Mouse (Mus musculus) small intestine, adult 10 weeks (tissue): ENCODE results near the gene Abi1. TPM values are rescaled to one million over a fixed set of nuclear protein-coding genes. Genes with fewer than 3 reads are reported as not detected.

Experiments
- polyA plus RNA-seq: library from polyadenylated mRNA; stranded (reverse); fragments of 350-450 nt; fragmentation: Illumina TruSeq; extraction: RNeasy Lipid Tissue Mini Kit (QIAGEN cat#74804); gene quantifications from one replicate; pipeline ENCODE4 v1.2.3, GENCODE M21; 2014; ENCODE audit warnings: low replicate concordance

The Abi1 gene
- 258 TPM for polyA plus RNA-seq

GRCm38 (mm10) chr2:23040001-23040646 is at the start of gene Abi1:
TSS of gene Abi1 (minus strand) at chr2:23040241.

GRCm38 (mm10) chr2:23067552-23068369 is 27.7 kb upstream of the Abi1 start, which contains the start of gene Acbd5:
TSS of gene Acbd5 (plus strand) at chr2:23068167.

GRCm38 (mm10) chr2:22895282-22896273 is 144.5 kb downstream of the Abi1 start, which contains the start of gene Pdss1:
TSS of gene Pdss1 (plus strand) at chr2:22895522.

Other genes starting within 250 kb of the Abi1 start
- 159 TPM for gene Pdss1, start 144.7 kb downstream of the Abi1 start, polyA plus RNA-seq
- 238 TPM for gene Acbd5, start 27.9 kb upstream of the Abi1 start, polyA plus RNA-seq
- gene Mastl, start 115.8 kb upstream of the Abi1 start, polyA plus RNA-seq, result 8.7 TPM
- 231 TPM for gene Yme1l1, start 116.1 kb upstream of the Abi1 start, polyA plus RNA-seq
- not detected for gene 4931423N10Rik, start 167.2 kb upstream of the Abi1 start, polyA plus RNA-seq